Mouse (Mus musculus) G1E (cell line): Measurements from ENCODE around the gene Gm45837. TPM values are rescaled to one million over a fixed set of nuclear protein-coding genes. Genes with fewer than 3 reads are reported as not detected.

ENCODE experiments used
- ATAC-seq: 2 replicates; pipeline ENCODE4 v1.8.0; 2016; ENCODE audit warnings: mild to moderate bottlenecking; ENCODE audit not compliant: insufficient number of reproducible peaks, poor library complexity, low FRiP score, severe bottlenecking; ENCODE audit errors: extremely low read depth
- DNase-seq: peaks from one replicate; pipeline ENCODE4 v3.0.0; 2012; ENCODE audit warnings: low spot score
- H3K27me3 ChIP-seq: 2 replicates; pipeline ENCODE4 v1.6.1; 2012; ENCODE audit warnings: mild to moderate bottlenecking, low read length, inconsistent platforms; ENCODE audit not compliant: insufficient read depth
- H3K36me3 ChIP-seq: replicated peaks from 2 replicates; pipeline ENCODE3; 2012; ENCODE audit warnings: mild to moderate bottlenecking, inconsistent platforms
- H3K4me1 ChIP-seq: 2 replicates; pipeline ENCODE4 v1.6.1; 2012; ENCODE audit warnings: low read depth, low read length, inconsistent platforms, mixed read lengths; ENCODE audit not compliant: insufficient read depth
- H3K4me3 ChIP-seq: 2 replicates; pipeline ENCODE4 v1.5.1; 2012; ENCODE audit warnings: low read depth, mild to moderate bottlenecking, inconsistent platforms, low read length, moderate library complexity, mixed read lengths
- H3K9me3 ChIP-seq: replicated peaks from 2 replicates; pipeline ENCODE4 v1.6.1; 2012; ENCODE audit warnings: inconsistent platforms
- CTCF ChIP-seq: IDR thresholded peaks from 2 replicates; pipeline ENCODE4 v1.5.1; 2012; ENCODE audit warnings: low read depth, low read length, inconsistent platforms, mixed read lengths
- GATA1 ChIP-seq: IDR thresholded peaks from 2 replicates; pipeline ENCODE4 v1.6.1; 2012; ENCODE audit warnings: borderline replicate concordance, low read length, inconsistent platforms, mixed read lengths
- GATA2 ChIP-seq: IDR thresholded peaks from 2 replicates; pipeline ENCODE4 v1.6.1; 2012; ENCODE audit warnings: low read depth, low read length, inconsistent platforms, borderline replicate concordance
- POLR2AphosphoS5 ChIP-seq: IDR thresholded peaks from 2 replicates; pipeline ENCODE4 v1.6.1; 2012; ENCODE audit warnings: low read depth, low read length, inconsistent platforms; ENCODE audit not compliant: insufficient replicate concordance
- TAL1 ChIP-seq: conservative IDR thresholded peaks from 2 replicates; pipeline ENCODE4 v1.6.1; 2012; ENCODE audit warnings: low read depth, low read length, inconsistent platforms, mixed read lengths
- polyA plus RNA-seq: library from polyadenylated mRNA; stranded (reverse); fragments of >175 nt; gene quantifications from 2 replicates; pipeline ENCODE4 v1.2.3, GENCODE M21; 2012
- total RNA-seq, 2 experiments: library from RNA; stranded (forward) in 1 of 2; stranded (reverse) in 1 of 2; fragments of 200-1000 nt in 1 of 2; fragments of >200 nt in 1 of 2; fragmentation: Nextera tagmentation in 1 of 2; gene quantifications; 2 replicates each; pipeline ENCODE4 v1.2.3; 2014 to 2017

Gm45837 gene
- total and polyA plus RNA-seq, 3 experiments: 0.03 TPM; not detected in 2

GRCm38 (mm10) chr7:101478099-101478498, 67.4 kb downstream of the Gm45837 start:
- no peak for TF ChIP-seq POLR2AphosphoS5
- no peak for TF ChIP-seq TAL1
- no peak for TF ChIP-seq CTCF
- no peak for TF ChIP-seq GATA2
- no peak for TF ChIP-seq GATA1
- Histone ChIP-seq H3K9me3 (no peaks in the 10 kb centered on the region), H3K27me3 (no peaks in the 10 kb centered on the region; the same call in 1 of the 2 replicates), H3K36me3 (no peaks in the 10 kb centered on the region), H3K4me3 (no peak overlapping the region), H3K4me1 (no peaks in the 10 kb centered on the region)
- DNase-seq (no peak), ATAC-seq (no peak)

- DNase-seq (no peak), ATAC-seq (no peak)
- Histone ChIP-seq H3K4me1 (no peaks in the 10 kb centered on the region), H3K4me3 (no peak overlapping the region), H3K36me3 (no peaks in the 10 kb centered on the region), H3K9me3 (no peaks in the 10 kb centered on the region), H3K27me3 (no peaks in the 10 kb centered on the region; the same call in 1 of the 2 replicates)
- TF ChIP-seq CTCF (no peak), GATA2 (no peak), POLR2AphosphoS5 (no peak), GATA1 (no peak), TAL1 (no peak)
Measured at GRCm38 (mm10) chr7:101479841-101480240, 69.2 kb downstream of the Gm45837 start.

- ATAC-seq: no peak
- no peak overlapping the region for H3K4me3 ChIP-seq
- TF ChIP-seq POLR2AphosphoS5 (no peak), GATA2 (no peak), TAL1 (no peak), CTCF (no peak), GATA1 (no peak)
- H3K27me3 ChIP-seq: no peaks in the 10 kb centered on the region; the same call in 1 of the 2 replicates
- no peaks in the 10 kb centered on the region for H3K36me3 ChIP-seq
- no peaks in the 10 kb centered on the region for H3K9me3 ChIP-seq
- H3K4me1 ChIP-seq: no peaks in the 10 kb centered on the region
- no peak for DNase-seq
Measured at GRCm38 (mm10) chr7:101480671-101481070, 70.0 kb downstream of the Gm45837 start.

- TF ChIP-seq POLR2AphosphoS5 (no peak), TAL1 (no peak), GATA1 (no peak), GATA2 (no peak), CTCF (no peak)
- DNase-seq: no peak
- Histone ChIP-seq H3K27me3 (no peaks in the 10 kb centered on the region; the same call in 1 of the 2 replicates), H3K36me3 (no peaks in the 10 kb centered on the region), H3K9me3 (no peaks in the 10 kb centered on the region), H3K4me1 (no peaks in the 10 kb centered on the region), H3K4me3 (no peak overlapping the region)
- ATAC-seq: no peak
Measured at GRCm38 (mm10) chr7:101481872-101482498, 71.3 kb downstream of the Gm45837 start.

GRCm38 (mm10) chr7:101482499-101483081, 71.9 kb downstream of the Gm45837 start:
- no peaks in the 10 kb centered on the region for H3K4me1 ChIP-seq
- TF ChIP-seq TAL1 (no peak), CTCF (no peak), GATA2 (no peak), GATA1 (no peak)
- no peaks in the 10 kb centered on the region for H3K36me3 ChIP-seq
- DNase-seq (no peak), ATAC-seq (no peak)
- no peaks in the 10 kb centered on the region for H3K9me3 ChIP-seq
- H3K27me3 ChIP-seq: no peaks in the 10 kb centered on the region; the same call in 1 of the 2 replicates
- no peak overlapping the region for H3K4me3 ChIP-seq

GRCm38 (mm10) chr7:101483498-101484115, 72.9 kb downstream of the Gm45837 start:
- H3K4me1 ChIP-seq: no peaks in the 10 kb centered on the region
- H3K9me3 ChIP-seq: no peaks in the 10 kb centered on the region
- ATAC-seq: no peak
- DNase-seq: no peak
- H3K36me3 ChIP-seq: no peaks in the 10 kb centered on the region
- no peak overlapping the region for H3K4me3 ChIP-seq
- TF ChIP-seq GATA2: no peak
- no peak for TF ChIP-seq CTCF
- TF ChIP-seq TAL1: no peak
- TF ChIP-seq GATA1: no peak
- no peak for TF ChIP-seq POLR2AphosphoS5
- H3K27me3 ChIP-seq: no peaks in the 10 kb centered on the region; the same call in 1 of the 2 replicates
